Mouse (Mus musculus) heart, adult 8-10 months (tissue): ENCODE data around the gene Hsd11b1. TPM values are rescaled to one million over a fixed set of nuclear protein-coding genes. Genes with fewer than 3 reads are reported as not detected.
"Not testable (repeated sequence)": the region's sequence is repeated elsewhere in the genome, so short reads cannot be mapped to it uniquely, and the experiment has no call there.

Source experiments
- DNase-seq: peaks from one replicate; pipeline ENCODE4 v3.0.0; 2022; ENCODE audit warnings: low spot score
- total RNA-seq, 4 experiments: library from RNA; stranded (reverse); gene quantifications; 2 replicates each; pipeline ENCODE4 v1.2.4; 2022

Gene Hsd11b1
- total RNA-seq, result 10 to 100 TPM in 2 of 4 experiments, 1 to 10 TPM in 2; 9.4 to 17.3 (median 12.4) TPM

GRCm38 (mm10) chr1:193263955-193264598 is at the start of gene Hsd11b1:
Hsd11b1 (minus strand) TSS chr1:193264075.
- DNase-seq, result no peak

GRCm38 (mm10) chr1:193311596-193311995 is 47.7 kb upstream of the Hsd11b1 start:
- no peak for DNase-seq

DNA sequence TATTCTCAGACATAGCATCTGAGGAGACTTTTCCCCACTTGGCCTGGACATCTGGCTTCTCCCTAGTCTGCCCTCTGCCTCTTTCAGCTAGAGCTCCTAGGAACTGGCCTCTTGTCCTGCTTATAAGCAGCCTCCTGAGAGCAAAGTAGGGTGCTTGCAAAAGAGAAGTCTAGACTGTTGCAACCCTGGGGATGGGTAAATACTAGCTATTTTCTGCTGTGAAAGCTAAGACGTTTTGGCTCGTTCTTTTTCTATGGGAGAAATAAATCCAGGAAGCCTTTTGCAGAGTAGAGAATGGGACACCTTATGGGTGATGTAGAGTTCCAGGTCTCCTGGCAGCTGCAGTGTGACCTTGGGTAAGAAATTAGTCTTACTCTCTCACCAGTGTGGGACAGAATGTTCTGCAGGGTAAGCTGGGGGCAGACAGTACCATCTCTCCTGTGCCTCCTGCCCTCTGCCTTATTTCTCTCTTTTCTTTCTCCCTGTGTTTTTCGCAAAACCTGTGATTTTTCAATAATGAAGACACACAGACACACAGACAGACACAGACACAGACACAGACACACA is 46.7 kb upstream of the Hsd11b1 start:
- no peak for DNase-seq

GRCm38 (mm10) chr1:193309785-193310518 is 46.1 kb upstream of the Hsd11b1 start:
- no peak for DNase-seq

GRCm38 (mm10) chr1:193306832-193307231 is 43.0 kb upstream of the Hsd11b1 start:
- DNase-seq, result no peak

DNA sequence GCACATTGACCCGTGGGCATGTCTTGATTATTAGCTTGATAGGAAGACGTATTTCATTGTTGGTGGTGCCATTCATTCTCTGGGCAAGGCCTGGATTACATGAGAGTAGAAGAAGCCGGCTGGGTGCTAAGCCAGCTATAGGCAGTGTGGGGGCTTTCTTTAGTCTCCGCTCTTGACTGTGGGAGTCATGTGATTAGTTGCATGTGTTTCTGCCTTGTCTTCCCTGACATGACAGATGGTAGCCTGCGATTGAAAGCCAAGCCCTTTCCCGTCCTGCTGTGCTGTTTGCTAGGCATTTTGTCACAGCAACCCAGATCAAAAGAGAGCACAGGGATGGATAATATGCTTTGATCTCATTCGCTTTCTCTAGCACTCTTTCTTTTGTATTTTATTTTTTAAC is 41.5 kb upstream of the Hsd11b1 start:
- DNase-seq, result no peak

DNA sequence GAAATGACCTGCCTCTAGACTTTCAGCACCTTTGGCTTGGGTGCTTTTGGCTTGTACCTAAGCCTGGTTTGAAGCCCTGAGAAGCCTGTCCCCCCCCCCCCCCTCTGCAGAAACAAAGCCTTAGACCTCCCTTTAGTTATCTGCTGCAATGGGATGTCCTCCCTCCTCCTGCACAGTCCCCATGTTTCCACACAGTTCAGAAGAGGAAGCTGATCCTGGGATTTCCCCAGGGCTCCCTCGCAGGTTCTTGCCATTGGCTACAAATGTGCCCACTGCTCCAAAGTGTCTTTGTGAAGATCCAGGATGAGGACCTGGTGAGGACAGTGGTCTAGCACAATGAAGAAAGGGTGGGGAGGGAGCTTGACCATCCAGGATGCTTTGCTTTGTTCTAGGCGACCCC is 39.2 kb upstream of the Hsd11b1 start:
- no peak for DNase-seq

DNA sequence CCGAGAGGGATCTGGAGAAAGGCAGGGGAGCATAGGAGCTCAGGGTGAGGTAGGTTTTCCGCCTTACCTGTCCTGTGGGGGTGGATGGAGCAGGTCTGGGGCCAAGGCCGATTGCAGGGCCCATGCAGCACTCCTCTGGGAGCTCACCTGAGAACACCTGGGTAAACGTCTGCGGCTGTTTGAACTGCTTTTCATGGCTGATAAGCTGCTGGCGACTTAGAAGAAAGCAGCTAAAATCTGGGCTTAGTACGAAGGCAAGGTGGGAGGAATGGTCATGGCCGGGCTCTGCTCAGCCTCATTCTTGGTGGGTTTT is 38.2 kb upstream of the Hsd11b1 start:
- DNase-seq, result no peak

- DNase-seq, result no peak
Measured at GRCm38 (mm10) chr1:193301216-193302092, 37.6 kb upstream of the Hsd11b1 start.

- DNase-seq, result no peak
Measured at GRCm38 (mm10) chr1:193299995-193300394, 36.1 kb upstream of the Hsd11b1 start.

- no peak for DNase-seq
Measured at GRCm38 (mm10) chr1:193298141-193298765, 34.4 kb upstream of the Hsd11b1 start.

DNA sequence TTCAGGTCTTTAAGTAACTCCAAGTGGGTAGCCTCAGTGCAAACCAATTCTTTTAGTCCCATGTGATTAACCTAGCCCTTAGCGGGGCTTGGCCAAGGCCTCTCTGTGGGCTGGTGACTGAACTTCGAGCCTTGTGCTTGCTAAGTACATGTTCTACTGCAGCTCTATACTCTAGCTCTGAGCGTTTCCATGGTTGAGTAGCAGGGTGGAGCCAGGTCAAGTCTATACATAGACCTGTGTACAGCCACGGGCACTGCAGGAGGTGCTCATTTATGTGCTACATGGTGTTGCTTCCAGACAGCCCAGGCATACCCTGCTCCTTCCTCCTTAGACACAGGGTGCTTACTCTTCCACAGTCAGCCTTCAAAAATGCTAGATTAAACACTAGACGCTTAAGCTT is 32.0 kb upstream of the Hsd11b1 start:
- no peak for DNase-seq

DNA sequence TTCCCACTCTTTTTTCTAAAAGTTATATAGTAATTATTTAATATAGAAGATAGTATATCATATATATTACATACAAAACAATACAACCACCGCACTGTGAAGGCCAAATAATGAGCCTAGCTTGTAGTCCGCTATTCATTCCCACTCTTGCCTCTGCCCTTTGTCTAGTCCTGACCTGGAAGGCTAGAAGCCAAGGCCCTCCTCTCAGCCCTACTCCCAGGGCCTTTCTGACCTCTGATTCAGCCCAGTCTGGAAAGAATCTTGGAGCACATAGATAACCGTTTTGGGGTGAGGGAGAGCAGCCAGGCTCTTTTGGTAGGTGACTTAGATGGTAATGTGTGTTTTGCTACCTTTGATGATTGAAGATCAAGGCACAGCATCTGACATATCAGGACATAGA is 30.1 kb upstream of the Hsd11b1 start:
- no peak for DNase-seq

DNA sequence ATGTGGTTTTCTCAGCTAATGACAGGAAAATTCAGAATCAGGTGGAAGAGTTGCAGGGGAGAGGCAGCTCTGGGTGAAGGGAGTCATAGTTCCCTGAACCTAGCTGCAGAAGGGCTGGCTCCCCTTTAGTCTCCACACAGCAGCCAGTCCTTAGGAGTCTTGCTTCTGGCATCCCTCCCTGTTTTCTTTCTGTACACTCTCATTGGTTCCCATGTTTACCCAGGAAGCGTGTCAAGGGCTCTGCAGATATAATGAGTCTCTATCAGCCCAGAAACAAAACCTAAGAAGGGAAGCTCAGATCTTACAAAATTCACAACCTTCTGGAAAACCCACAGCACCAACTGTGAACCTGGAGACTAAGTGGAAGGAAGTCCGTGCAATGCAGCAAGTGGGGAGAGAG is 29.2 kb upstream of the Hsd11b1 start:
- no peak for DNase-seq

GRCm38 (mm10) chr1:193290686-193291085 is 26.8 kb upstream of the Hsd11b1 start:
- DNase-seq, result no peak

GRCm38 (mm10) chr1:193289914-193290313 is 26.0 kb upstream of the Hsd11b1 start:
- DNase-seq, result no peak

DNA sequence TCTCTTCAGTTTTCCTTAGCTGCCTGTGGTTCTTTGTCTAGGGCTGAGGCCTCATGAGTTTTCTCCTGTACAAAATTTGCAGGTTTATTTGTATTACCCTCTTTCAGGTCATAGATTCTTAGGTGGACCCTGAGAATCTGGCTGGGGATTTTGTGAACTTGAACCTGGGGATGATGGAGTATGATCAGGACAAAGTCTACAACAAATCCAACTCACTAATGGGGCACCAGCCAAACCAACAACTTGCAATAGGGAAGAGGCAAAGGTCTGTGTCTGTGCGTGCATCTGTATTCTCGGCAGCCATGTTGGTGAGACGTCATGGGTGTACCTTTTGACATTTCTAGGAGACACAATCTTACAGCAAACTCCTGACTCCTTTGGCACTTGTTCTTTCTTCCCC is 25.2 kb upstream of the Hsd11b1 start:
- DNase-seq, result no peak

DNA sequence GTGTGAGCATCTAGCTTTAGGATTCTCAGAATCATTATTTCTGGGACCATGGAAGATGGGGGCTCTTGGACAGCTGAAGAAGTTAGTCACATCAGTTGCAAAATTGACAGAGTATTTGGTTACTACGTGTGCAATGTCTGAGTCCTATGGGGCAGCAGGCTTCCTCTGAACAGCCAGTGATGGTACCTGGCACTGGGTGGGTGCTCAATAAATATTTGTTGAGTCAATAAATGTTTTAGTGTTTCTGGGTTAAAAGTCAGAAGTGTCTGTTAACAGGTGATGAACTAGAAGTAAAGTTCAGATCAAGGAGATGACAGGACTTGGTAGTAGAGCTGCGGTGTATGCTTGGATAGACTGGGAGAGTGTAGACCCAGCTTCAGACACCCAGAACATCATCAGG is 23.7 kb upstream of the Hsd11b1 start:
- DNase-seq, result no peak

DNA sequence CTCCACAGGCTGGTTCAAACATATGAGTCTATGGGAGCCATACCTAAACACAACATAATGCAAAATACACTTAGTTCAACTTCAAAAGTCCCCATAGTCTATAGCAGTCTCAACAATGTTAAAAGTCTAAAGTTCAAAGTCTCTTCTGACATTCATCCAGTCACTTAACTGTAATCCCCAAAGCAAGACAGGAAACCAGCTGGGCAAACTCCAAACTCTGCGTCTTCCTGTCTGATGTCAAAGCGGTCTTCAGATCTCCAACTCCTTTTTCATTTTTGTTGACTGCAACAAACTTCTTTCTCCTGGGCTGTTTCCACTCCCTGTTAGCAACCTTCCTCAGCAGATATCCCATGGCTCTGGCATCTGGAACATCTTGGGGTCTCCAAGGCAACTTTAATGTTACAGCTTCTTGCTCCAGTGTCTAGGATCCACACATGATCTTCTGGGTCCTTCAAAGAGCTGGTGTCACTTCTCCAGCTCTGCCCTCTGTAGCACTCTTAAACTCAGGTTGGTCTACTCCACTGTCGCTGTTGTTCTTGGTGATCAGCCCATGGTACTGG is 22.0 kb upstream of the Hsd11b1 start:
- DNase-seq, result not testable (repeated sequence)

DNA sequence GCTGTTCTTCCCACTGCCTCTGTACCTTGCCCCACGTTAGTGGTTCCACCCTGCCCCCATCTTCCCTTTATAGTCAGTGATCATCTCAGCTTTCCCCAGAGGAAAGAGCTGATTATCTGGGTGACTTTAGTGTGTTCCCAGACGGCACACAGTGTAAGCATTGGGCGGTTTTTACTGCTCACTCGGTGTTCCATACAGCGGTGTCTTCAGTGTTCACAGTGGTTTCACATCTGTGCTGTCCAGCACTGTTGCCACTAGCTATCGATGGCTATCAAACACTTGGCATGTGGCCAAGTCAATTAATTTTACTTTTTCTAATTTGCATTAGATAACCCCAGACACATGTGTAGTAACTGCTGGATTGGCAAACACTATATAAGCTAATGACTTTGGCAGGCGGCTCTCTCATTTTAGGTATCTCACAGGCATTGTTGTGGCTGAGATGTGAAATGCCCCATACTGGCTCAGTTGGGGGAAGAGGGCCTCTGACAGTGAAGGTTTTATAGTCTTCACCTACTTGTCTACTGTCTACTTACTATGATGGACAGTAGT is 20.4 kb upstream of the Hsd11b1 start:
- no peak for DNase-seq

DNA sequence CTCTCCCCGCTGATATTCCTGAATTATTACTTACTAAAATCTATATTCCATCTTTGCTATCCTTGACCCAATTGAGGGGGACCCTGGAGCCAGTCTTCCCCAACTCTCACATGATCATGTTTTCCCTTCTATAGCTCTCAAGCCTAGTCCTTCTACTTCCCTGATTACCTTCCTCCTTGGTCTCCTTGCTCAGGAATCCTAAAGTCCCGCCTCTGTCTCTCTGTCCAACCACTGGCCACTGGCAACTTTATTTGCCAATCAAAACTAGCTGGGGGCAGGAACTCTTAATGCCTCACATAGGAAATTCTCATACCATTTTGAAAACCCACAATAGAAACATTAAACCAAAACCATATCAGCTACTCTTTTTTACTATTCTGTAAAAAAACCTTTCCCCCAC is 17.5 kb upstream of the Hsd11b1 start:
- DNase-seq, result no peak
